Comparison of ENCODE assay signal across 8 mouse cellular contexts in the genomic region with DNA sequence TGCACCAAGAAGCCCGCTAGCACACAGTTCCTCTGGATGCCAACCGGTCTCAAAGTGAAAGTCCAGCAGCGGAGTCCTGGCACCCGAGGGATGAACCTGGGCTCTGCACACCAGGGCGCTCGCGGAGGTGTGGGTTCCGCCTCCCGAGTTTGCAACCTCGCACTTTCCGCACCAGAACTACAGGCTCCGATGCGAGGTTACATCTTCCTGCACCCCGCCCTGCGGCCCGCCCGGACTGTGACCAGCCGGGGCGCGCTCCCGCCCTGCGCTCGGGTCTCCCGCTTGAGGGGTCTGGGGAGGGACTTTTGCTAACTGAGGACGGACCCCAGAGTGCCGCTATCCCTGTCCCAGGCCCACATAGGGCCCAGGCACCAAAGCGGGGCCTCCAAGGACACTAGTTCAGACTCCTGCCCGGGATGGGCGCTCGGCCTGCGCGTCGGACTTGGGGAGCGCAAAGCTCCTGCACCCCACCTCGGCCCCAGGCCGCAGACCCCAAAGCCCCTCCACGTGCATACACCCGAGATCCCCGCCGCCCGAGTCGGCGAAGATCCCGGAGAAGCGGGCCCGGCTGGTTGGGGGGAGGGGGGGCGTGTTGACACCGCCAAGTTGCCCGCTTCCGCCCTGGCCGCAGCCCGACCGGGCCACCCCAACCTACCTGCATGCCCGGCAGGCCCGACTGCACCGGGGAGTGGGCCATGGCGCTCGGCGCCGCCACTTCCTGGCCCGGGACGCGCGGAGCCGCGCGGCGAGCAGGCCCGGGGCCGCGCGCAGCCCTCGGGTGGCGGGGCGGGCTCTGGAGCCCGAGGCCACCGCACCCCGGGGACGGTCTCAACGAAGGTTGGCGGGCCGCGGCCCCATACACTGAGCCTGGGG. TPM values are rescaled to one million over a fixed set of nuclear protein-coding genes. Genes with fewer than 3 reads are reported as not detected.
DNase-seq lines count a peak whose midpoint lies in the region; ATAC-seq and TF ChIP-seq lines count a peak whose summit lies in the region.

No protein-coding gene starts in this region.

- peaks cover 14% of the 10 kb centered on the region for H3K4me1 ChIP-seq in hindbrain, embryonic 16.5 days (ENCODE audit: control insufficient read depth, insufficient read depth, low read depth, low read length)
- peaks cover 35% of the 10 kb centered on the region for H3K4me1 ChIP-seq in liver, embryonic 11.5 days (replicated peaks; ENCODE audit: control insufficient read depth, insufficient read depth, low read length)
- H3K4me1 ChIP-seq in midbrain, postnatal 0 days (ENCODE audit: insufficient read depth, low read length), result no peaks in the 10 kb centered on the region
- H3K4me1 ChIP-seq in stomach, postnatal 0 days (replicated peaks; ENCODE audit: control insufficient read depth, insufficient read depth), result peaks cover 9% of the 10 kb centered on the region

- peak; percentile 38 for DNase-seq in ovary, postnatal 10 days (ENCODE audit: low spot score)
- no peak for DNase-seq in ovary, adult 18-20 months (ENCODE audit: low spot score)
- peak; percentile 31 for DNase-seq in cerebellum, adult 8-10 months
- DNase-seq in gastrocnemius, postnatal 10 days, result peak; percentile 68
- peak; percentile 71 for DNase-seq in liver, embryonic 11.5 days (ENCODE audit: low spot score)
- DNase-seq in midbrain, postnatal 0 days (ENCODE audit: low spot score), result no peak
- peak; percentile 76 for DNase-seq in stomach, postnatal 0 days (ENCODE audit: low spot score)

- H3K4me3 ChIP-seq in hindbrain, embryonic 16.5 days (ENCODE audit: low read length), result peak overlapping the region; percentile 95
- peak overlapping the region; percentile 98 for H3K4me3 ChIP-seq in liver, embryonic 11.5 days (ENCODE audit: low read depth, low read length)
- peak overlapping the region; percentile 94 for H3K4me3 ChIP-seq in midbrain, postnatal 0 days (ENCODE audit: low read depth, low read length)
- H3K4me3 ChIP-seq in stomach, postnatal 0 days (ENCODE audit: low read depth, low read length), result peak overlapping the region; percentile 99

- H3K4me2 ChIP-seq in hindbrain, embryonic 16.5 days (ENCODE audit: low read length), result peak overlapping the region; percentile 96
- peak overlapping the region; percentile 71 for H3K4me2 ChIP-seq in liver, embryonic 11.5 days
- peak overlapping the region; percentile 98 for H3K4me2 ChIP-seq in midbrain, postnatal 0 days (ENCODE audit: low read depth, low read length, poor library complexity, severe bottlenecking)
- H3K4me2 ChIP-seq in stomach, postnatal 0 days (replicated peaks; ENCODE audit: low read depth), result peak overlapping the region; percentile 82

- peak; percentile 83 for ATAC-seq in hindbrain, embryonic 16.5 days
- peak; percentile 76 for ATAC-seq in liver, embryonic 11.5 days (replicated peaks; ENCODE audit: low FRiP score)
- ATAC-seq in midbrain, postnatal 0 days (ENCODE audit: low FRiP score), result peak; percentile 74
- peak; percentile 80 for ATAC-seq in stomach, postnatal 0 days (ENCODE audit: low FRiP score, low TSS enrichment)

- no peaks in the 10 kb centered on the region for H3K27me3 ChIP-seq in hindbrain, embryonic 16.5 days (replicated peaks; ENCODE audit: control insufficient read depth, insufficient read depth, low read length)
- H3K27me3 ChIP-seq in liver, embryonic 11.5 days (replicated peaks; ENCODE audit: control insufficient read depth, insufficient read depth, low read length), result no peaks in the 10 kb centered on the region
- no peaks in the 10 kb centered on the region for H3K27me3 ChIP-seq in midbrain, postnatal 0 days (ENCODE audit: insufficient read depth, low read length)
- H3K27me3 ChIP-seq in stomach, postnatal 0 days (ENCODE audit: control insufficient read depth, insufficient read depth, low read length), result no peaks in the 10 kb centered on the region

- TF ChIP-seq CTCF in midbrain, postnatal 0 days (IDR thresholded peaks at IDR 0.05), result no peak
- TF ChIP-seq CTCF in stomach, postnatal 0 days (IDR thresholded peaks at IDR 0.05; ENCODE audit: low read depth), result no peak; the same call in 1 of the 2 replicates

- TF ChIP-seq EP300 in stomach, postnatal 0 days (optimal IDR thresholded peaks at IDR 0.05), result no peak

- H3K27ac ChIP-seq in hindbrain, embryonic 16.5 days (ENCODE audit: low read depth, low read length), result peak overlapping the region; percentile 87
- H3K27ac ChIP-seq in liver, embryonic 11.5 days (ENCODE audit: low read depth, low read length), result peak overlapping the region; percentile 85
- H3K27ac ChIP-seq in midbrain, postnatal 0 days (ENCODE audit: low read depth, low read length), result peak overlapping the region; percentile 77
- H3K27ac ChIP-seq in stomach, postnatal 0 days (replicated peaks), result peak overlapping the region; percentile 97

- H3K9me3 ChIP-seq in hindbrain, embryonic 16.5 days (ENCODE audit: control insufficient read depth, low read length), result no peaks in the 10 kb centered on the region
- H3K9me3 ChIP-seq in liver, embryonic 11.5 days (ENCODE audit: control insufficient read depth, low read length), result no peaks in the 10 kb centered on the region
- no peaks in the 10 kb centered on the region for H3K9me3 ChIP-seq in midbrain, postnatal 0 days (ENCODE audit: low read length)
- no peaks in the 10 kb centered on the region for H3K9me3 ChIP-seq in stomach, postnatal 0 days (ENCODE audit: control insufficient read depth, low read length)

- H3K9ac ChIP-seq in hindbrain, embryonic 16.5 days (ENCODE audit: low read depth, low read length), result peak overlapping the region; percentile 96
- peak overlapping the region; percentile 98 for H3K9ac ChIP-seq in liver, embryonic 11.5 days (ENCODE audit: low read depth, low read length)
- H3K9ac ChIP-seq in midbrain, postnatal 0 days (replicated peaks; ENCODE audit: low read length, poor library complexity, severe bottlenecking), result peak overlapping the region; percentile 90
- peak overlapping the region; percentile 99 for H3K9ac ChIP-seq in stomach, postnatal 0 days (ENCODE audit: low read length)

- WGBS in hindbrain, embryonic 16.5 days, result under 1% methylated on average over 68 of the region's 83 CpGs
- 1% methylated on average over 76 of the region's 83 CpGs for WGBS in liver, embryonic 11.5 days
- WGBS in midbrain, postnatal 0 days, result under 1% methylated on average over 83 of the region's 83 CpGs
- 0% methylated on average over 49 of the region's 83 CpGs for WGBS in stomach, postnatal 0 days

- H3K36me3 ChIP-seq in hindbrain, embryonic 16.5 days (ENCODE audit: control insufficient read depth, insufficient read depth, low read length), result no peaks in the 10 kb centered on the region
- H3K36me3 ChIP-seq in liver, embryonic 11.5 days (ENCODE audit: control insufficient read depth, insufficient read depth, low read length), result peaks cover 5% of the 10 kb centered on the region; the same call in 1 of the 2 replicates
- H3K36me3 ChIP-seq in midbrain, postnatal 0 days (ENCODE audit: insufficient read depth, low read length), result no peaks in the 10 kb centered on the region
- H3K36me3 ChIP-seq in stomach, postnatal 0 days (ENCODE audit: control insufficient read depth, insufficient read depth, low read length), result no peaks in the 10 kb centered on the region

RNA-seq across cellular contexts. Expression of a gene that starts 1.3 kb away (rescaled TPM):
- 10 to 100 TPM; 37.6 to 39.7 TPM for total RNA-seq in gastrocnemius, postnatal 10 days (2021)
- 14.6 and 18.5 TPM in 2 replicates for polyA plus RNA-seq in hindbrain, embryonic 16.5 days (2015; fragmentation: Nextera tagmentation; extraction: Ambion mirVana)
- 51.3 and 58.2 TPM in 2 replicates for polyA plus RNA-seq in liver, embryonic 11.5 days (2014; fragmentation: Nextera tagmentation; extraction: Ambion mirVana)
- 19.5 and 22.3 TPM in 2 replicates for total RNA-seq in midbrain, postnatal 0 days (2014; rRNA removed)
- polyA plus RNA-seq in midbrain, postnatal 0 days (2015; fragmentation: Nextera tagmentation; extraction: Ambion mirVana), result 9.8 and 12.8 TPM in 2 replicates
- 34.0 and 35.9 TPM in 2 replicates for polyA plus RNA-seq in stomach, postnatal 0 days (2015; fragmentation: Nextera tagmentation; extraction: Ambion mirVana)

Comparison
In these comparisons a context has a peak if more than half of its experiments do, and no peak if none do; other contexts are left out.
1. DNase-seq: peak in ovary, postnatal 10 days (single experiment), cerebellum, adult 8-10 months (single experiment), gastrocnemius, postnatal 10 days (single experiment), liver, embryonic 11.5 days (single experiment) and stomach, postnatal 0 days (single experiment); none in ovary, adult 18-20 months (single experiment) and midbrain, postnatal 0 days (single experiment).
2. Peak in every context shown above with its lines, with median percentiles within 50 percentile points of each other: ATAC-seq, H3K27ac ChIP-seq, H3K4me2 ChIP-seq, H3K4me3 ChIP-seq and H3K9ac ChIP-seq.